Mouse (Mus musculus): ENCODE measurements around the gene Epb42.
A peak's percentile ranks its signal among the peaks of the same experiment; 100 is the strongest.
"Not testable (repeated sequence)": the region's sequence is repeated elsewhere in the genome, so short reads cannot be mapped to it uniquely, and the experiment has no call there.

Epb42 gene

DNA sequence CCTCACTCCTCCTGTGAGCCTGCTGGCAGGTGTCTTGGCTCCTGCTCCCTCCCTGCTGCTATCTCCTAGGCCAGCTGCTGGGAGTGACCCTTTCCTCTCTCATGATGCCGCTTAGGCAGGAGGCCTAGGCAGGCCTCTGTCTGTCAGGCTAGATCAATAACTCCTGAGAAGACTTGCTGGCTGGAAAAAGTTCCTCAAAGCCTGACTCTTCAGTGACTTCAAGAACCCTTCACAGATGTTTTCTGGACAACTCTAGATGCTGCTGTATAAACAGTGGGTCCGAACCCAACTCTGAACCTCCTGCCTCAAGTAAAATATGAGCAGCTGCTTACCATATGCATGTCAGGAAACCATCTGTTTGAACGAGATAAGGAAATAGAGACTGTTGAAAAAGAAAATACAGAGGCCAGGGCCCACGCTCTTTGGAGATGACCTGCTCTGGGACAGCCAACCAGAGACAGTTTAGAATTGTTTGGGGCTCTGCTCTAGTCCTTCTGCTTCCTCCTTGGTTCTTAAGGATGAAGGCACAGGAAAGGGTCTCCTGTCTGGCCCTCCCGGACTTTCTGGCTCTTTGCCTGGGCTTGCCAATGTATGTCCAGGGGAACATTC lies at the start of gene Epb42:
Gene Epb42 (minus strand): TSS at position 340 of the 609 bp plus-strand sequence.
- no peak for DNase-seq (ENCODE audit: low read depth)

DNA sequence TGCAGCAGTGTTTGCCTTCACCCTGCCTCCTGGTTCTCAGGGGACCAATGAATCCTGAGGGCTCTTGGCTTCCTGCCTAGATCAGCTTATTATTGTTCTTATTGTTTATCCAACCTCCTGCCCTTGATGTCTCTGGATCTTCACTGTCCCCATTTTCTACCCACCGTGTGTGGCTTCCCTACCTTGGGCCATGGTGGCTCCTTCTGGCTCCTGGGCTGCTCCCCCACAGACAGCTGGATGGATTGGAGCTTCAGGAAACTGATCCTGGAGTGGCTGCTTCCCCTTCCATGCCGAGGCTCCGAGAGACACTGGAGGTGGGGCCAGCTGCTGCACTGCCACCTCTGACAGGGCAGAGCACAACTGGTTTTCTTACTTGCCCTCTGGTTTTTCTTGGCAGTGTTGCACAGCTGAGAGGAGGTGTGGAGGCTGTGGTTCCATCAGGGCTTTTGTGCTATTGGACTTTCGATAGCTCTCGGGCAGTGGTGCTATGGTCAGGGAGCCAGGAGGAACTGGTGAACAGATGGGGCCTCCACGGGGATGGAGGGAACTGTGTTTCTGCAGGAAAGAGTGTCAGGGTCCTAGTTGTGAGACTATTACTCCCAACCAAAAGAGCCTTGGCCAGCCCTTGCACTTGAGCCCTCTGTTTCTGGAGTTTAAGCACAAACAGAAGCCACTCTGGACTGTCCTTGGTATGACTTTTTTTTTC lies 48.8 kb upstream of the Epb42 start, which contains the start of gene Tgm5:
Gene Tgm5 (minus strand): TSS at position 362 of the 706 bp plus-strand sequence.
- DNase-seq (ENCODE audit: low read depth): no peak

DNA sequence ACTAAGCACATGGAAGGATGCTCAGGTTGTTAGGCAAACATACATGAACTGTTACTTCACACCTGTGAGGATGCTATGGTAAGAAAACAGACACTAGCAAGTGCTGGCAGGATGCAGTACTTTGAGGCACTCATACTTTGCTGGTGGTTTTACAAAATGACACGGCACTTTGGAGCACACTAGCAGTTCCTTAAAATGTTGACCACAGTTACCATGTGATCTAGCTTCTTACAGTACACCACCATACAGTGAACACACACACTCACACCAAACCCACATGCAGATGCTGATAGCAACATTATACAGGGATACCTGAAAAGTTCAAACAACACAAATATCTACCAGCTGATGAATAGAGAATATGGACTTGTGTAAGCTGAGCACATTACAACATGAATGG lies 45.8 kb upstream of the Epb42 start:
- DNase-seq (ENCODE audit: low read depth): no peak

DNA sequence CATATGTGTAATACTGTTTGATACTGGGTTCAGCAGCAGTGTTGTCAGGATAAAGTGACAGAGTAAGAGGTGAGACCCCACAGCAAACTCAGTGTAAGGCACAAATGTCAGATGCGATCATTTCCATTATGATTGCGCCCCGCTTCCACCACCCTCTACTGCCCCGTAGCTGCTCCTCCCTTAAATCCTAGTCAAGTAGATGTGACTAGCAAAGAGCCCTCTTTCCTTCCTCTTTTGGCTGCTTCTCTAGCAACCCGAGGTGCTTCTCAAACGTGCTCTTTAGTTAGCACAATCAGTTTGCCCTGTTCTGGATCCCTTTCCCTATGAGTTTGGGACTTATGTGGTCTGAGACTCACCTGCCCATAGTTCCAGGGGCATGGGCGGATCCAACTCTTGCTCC lies 37.9 kb upstream of the Epb42 start:
- no peak for DNase-seq (ENCODE audit: low read depth)

DNA sequence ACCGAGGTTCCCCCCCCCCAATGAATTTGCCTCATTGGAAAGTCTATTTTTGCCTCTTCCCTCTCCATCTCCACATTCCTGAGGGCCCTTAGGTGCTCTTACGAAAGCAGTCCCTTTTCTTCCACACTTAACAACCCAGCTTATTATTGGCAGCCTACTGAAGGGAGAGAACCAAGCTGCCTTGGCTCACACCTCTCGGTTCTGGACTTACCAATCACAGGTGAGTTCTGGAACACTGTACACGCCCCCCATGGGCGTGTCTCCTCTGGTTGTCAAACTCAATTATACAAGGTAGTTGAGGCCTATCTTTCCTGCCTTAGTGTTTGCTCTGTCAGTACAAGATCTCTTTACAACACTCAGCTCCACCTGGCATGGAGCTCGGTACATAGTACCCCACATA lies 35.0 kb upstream of the Epb42 start:
- no peak for DNase-seq (ENCODE audit: low read depth)

DNA sequence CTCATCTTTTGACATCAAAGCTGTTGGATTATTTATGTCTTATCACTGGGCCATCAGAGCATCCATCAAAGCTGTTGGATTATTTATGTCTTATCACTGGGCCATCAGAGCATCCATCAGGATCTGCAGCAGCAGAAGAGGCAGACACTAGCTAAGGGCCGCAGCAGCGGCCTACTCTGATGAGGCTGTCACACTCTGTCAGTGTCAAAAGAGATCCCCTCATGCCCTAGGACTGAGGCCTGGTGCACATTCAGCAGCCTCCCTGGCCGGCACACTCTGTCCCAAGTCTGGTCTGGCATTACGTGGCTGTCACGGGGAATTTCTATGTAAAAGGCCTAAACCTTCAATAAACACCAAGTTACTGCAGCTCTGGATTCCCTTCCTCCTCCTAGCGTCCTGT lies 32.6 kb upstream of the Epb42 start:
- DNase-seq (ENCODE audit: low read depth): no peak

DNA sequence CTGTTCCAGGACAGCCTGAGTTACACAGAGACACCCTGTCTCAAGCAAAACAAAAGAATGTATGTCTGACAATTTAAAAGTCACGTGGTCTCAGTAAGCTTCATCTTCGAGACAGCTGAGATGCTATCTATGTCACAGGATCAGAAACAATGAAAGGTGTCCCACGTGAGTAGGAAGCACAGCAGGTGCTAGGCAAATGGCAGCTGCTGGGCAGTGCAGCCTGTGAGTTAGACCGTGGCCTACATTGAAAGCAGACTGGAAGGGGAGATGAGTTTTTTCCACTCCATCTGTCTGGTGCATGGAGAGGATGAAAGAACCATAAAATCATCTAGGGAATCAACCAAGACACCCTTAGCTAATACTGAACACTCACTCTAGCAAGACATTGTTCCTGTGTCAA lies 30.2 kb upstream of the Epb42 start:
- no peak for DNase-seq (ENCODE audit: low read depth)

DNA sequence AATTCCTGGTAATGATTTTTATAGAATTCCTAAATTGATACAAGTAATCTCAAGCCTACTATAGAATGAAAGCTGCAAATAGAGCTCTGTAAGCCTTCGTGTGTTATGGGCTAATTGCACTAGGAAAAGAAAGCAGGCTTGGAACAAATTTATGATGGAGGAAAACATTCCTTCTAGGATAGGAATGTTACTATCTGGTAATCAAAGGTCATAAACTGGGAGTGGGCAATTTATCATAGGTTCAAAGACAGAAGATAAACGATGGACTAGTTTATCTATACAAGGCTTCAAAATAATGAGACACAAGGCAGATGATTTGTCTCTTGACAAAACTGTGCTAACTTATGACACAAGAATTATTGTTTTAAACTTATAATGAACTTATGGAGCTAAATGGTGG lies 24.4 kb upstream of the Epb42 start:
- DNase-seq (ENCODE audit: low read depth): no peak

DNA sequence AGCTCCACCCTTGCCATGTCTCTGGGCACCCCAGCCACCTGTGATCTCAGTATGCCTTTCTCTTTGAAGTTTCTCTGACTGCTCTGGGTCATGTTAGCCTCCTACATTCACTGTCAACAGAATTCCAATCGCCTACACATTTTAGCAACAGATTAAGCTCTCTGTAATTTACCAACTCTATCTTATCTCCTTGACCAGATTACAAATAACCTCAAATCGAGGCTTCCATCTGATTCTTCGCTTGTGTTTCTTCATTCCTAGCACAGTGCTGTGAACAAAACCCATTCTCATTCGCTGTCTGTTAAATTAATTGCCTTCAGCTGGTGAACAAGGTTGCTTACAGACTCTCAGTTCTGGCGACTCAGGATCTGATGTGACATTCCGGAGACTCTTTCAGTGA lies 21.1 kb upstream of the Epb42 start:
- DNase-seq (ENCODE audit: low read depth): no peak

DNA sequence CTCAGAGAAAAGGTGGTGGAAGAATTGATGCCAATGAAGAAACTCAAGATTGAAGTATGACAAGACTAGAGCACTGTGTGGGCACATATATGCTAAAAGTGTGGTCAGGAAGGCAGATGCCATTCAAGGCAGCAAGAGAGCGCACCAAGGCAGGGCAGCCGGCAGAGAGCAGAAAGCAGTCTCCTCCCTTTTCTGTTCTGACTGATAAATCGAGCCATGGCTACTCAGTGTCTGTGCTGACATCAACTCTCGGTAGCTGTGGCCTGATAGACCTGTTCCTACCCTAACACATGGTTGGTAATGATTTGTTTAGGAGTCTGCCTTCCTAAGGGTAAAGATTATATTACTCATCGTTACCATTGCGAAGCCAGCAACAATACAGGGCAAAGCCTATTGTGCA lies 19.0 kb upstream of the Epb42 start:
- DNase-seq (ENCODE audit: low read depth): no peak

DNA sequence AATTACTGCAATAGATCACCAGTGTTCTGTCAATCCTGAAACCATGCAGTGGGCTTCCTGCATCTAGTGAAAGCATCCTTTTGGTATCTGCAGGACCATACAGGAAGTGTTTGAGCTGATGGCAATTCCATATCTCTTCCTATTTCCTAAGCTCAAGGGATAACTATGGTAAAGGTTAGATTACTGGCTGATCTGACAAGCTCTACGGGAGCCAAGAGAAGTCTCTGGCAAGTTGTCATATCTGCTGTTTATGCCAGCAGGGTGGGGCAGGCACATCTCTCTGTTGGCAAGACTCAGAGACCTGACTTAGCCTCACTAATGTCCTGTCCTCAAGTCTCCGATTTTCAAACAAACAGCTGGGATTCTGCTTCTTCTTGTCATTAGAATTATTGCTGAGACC lies 17.2 kb upstream of the Epb42 start:
- no peak for DNase-seq (ENCODE audit: low read depth)

DNA sequence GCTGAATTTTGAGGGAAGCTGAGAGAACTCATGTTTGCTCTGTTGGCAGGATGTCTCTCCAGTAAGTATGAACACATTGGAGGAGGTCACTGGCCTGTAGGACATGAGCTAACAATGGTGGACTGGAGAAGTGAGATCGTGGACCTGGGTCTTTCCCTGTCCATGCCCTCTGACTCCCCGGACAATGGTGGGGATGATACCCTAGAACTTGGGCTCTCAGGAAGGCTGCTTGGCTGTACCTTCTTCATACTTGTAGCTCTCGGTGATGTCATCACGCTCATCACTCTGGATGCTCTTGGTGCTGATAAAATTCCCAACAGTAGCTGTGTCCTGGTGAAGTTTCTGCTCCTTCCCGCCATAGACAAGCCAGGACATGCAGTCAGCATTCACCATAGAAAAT lies 15.3 kb upstream of the Epb42 start:
- no peak for DNase-seq (ENCODE audit: low read depth)

DNA sequence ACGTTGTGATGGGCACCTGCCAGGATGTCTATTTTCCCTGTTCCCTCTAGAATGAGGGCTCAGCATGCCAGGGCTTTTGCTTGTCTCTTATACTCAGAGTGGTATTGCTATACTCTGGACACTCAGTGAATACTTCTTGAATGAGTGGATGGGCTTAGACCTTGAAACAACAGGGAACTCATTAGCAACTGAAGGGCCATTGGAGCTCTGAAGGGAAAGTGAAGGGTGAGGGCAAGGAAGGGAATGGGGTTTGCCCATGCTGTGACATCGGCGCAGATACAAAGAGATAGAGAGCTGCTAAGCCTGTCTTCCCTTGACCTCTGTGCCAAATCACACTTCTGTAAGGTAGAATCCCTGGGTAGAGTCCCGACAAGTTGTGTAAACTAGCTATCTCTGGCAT lies 8.8 kb upstream of the Epb42 start:
- DNase-seq (ENCODE audit: low read depth): no peak

DNA sequence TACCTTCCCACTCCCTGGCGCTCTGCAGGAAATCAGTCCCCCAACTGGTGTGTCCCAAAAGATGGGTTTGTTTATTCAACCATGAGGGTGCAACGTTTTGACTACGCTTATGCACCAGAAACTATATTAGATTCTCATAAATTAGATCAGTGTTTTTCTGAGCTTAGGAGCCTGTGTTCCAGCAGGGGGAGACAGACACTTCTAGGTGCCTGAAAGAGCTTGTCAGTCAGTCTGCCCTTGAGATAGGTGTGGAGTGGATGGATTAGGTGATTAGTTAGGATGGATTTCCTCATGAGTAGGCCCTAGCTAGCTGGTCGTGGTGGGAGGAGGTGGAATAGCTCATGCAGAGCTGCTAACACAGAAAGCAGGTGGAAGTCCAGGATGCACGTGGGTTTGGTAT lies 4.2 kb upstream of the Epb42 start:
- DNase-seq (ENCODE audit: low read depth): peak; percentile 31

DNA sequence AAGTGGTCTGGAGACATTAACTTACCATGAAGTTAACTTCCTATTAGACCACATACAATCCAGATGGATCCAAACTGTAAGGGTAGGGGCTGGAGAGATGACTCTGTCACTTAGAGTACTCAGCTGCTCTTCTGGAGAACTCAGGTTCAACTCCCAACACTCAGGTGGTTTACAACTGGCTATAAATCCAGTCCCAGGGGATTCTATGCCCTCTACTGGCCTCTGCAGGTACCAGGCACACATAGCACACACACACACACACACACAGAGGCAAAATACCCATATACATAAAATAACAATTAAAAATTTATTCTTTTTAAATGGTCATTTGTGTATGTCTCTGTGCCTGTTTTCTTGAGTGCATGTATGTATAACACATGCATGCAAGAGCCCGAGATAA lies 2.5 kb upstream of the Epb42 start:
- no peak for DNase-seq (ENCODE audit: low read depth)

DNA sequence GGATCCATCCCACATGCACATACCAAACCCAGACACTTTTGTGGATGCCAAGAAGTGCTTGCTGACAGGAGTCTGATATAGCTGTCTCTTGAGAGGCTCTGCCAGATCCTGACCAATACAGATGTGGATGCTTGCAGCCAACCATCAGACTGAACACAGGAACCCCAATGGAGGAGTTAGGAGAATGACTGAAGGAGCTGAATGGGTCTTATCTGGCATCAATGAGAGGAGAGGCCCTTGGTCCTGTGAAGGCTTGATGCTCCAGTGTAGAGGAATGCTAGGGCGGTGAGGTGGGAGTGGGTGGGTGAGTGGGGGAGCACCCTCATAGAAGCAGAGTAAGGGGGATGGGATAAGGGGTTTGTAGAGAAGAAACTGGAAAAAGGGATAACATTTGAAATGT lies 2.0 kb upstream of the Epb42 start:
- DNase-seq (ENCODE audit: low read depth): not testable (repeated sequence)

DNA sequence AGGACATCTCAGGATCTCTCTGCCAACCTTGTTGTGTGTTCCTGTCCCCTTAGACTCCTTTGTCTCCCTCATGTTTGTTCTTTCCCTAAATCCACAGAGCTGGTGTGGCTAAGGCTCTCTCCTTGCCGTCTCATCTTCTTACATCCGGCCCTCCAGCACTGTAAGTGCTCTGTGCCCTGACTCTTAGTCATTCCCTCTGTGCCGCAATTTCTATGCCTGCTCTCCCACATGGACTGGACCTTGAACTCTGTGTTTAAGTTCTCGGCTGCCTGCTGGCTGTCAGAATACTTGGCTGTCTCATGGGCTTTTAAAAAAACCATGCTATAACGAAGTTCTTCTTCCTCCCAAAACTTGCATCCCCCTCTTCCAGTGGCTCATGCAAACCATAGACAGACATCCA lies 14.0 kb downstream of the Epb42 start:
- DNase-seq (ENCODE audit: low read depth): no peak

DNA sequence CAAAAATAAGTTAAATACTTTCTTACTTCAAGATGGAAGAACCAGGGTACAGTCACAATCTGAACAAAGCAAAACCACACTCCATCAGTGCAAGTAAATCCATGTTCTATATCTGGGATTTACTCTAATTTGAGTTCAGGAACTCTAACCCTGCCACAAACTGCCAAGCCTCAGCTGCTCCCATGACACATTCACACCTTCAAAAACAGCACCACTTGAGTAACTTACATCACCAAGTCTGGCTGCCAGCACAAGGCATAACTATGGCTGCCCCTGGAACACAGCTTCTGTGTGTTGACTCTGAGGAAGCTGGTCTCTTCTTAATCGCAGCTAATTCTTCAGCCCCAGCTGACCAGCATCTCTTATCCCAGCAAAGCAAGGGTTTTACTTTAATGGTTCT lies 19.7 kb downstream of the Epb42 start:
- DNase-seq (ENCODE audit: low read depth): no peak

DNA sequence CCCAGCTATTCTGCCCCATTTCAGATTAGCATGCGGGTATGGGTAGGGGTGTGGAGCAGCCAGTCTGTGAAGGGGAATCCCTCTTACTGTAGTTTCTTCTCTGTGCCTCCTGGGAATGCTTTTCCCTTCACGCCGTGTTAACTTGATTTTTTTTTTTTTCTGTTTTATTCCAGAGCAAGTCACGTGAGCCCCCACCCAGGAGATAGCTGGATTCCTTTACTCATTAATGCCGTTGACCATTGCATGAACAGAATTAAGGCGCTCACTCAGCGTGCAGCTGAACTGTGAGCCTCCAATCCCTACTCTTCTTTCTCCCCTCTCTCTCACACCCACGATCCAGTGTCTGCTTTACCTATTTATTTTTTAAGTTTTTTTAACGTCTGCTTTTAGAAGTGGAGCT lies 20.6 kb downstream of the Epb42 start:
- DNase-seq (ENCODE audit: low read depth): no peak

DNA sequence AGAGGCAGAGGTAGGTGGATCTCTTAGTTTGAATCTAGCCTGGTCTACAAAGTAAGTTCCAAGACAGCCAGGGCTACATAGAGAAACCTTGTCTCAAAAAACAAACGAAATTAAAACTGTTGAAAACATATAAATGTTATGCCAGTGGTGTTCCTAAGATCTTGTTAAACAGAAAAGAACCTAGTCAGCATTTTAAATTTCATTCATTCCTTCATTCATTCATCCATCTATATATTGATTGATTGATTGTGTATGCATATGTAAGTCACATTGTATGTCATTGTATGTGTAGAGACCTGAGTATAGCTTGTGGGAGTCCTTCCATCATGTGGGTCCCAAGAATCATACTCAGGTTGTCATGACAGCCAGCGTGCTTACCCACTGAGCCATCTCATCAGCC lies 21.4 kb downstream of the Epb42 start:
- DNase-seq (ENCODE audit: low read depth): no peak

DNA sequence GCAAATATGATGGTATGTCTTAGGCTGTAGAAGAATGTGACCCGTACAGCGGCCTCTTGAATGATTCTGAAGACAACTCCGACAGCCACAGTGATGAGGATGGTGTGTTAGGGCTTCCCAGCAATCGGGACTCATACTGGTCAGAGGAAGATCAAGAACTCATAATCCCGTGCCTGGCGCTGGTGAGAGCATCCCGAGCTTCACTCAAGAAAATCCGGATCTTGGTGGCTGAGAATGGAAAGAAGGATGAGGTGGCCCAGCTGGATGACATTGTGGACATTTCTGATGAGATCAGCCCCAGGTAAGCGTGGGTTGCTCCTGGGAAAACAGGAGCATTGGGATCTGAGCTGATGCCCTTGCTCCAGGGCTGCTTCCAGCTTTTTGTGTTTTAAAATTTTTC lies 24.2 kb downstream of the Epb42 start:
- no peak for DNase-seq (ENCODE audit: low read depth)

DNA sequence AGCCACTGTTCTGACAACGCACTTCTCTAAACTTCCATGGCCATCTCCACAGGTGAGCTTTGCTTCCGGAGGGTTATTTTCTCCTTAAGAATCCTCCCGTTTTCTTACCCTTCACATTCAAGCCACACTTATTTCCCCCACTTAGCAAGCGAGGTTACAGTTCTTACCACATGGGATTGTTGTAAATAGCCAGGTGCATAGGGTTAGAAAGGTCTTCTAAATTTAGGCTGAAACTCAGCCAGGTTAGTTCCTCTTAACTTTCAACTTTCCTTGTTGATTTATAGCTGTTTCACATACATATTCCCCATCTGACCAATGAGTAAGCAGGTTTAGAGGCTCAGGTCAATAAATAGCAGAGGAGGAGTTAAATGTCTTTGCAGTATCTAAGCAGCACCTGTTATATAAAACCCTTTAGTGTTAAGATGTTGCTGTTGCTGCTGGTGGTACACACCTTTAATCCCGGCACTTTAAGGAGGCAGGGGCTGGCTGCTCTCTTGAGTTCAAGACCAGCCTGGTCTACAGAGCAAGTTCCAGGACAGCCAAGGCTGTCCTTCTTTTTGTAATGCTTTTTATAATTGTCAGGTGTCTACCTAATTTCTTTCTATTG lies 27.7 kb downstream of the Epb42 start:
- DNase-seq (ENCODE audit: low read depth): peak; percentile 31

DNA sequence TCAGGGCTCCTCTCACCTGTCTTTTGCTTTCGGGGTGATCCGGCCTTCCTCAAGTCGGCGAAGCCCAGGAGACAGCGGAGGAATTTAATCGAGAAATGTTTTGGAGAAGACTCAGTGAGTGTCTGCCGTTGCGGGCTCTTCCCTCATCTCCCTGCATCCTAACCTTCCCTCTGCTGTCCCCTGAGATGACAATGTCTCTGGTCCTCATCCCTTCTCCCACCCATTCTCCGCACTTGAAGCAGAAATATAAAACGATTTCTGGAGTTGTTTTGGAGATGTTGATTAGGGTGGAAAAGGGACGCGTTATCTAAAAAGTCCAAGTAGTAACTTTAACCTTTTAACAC lies 28.2 kb downstream of the Epb42 start:
- no peak for DNase-seq (ENCODE audit: low read depth)
